Mouse (Mus musculus): ENCODE results near the gene Mrpl49. TPM values are rescaled to one million over a fixed set of nuclear protein-coding genes. Genes with fewer than 3 reads are reported as not detected.

Gene Mrpl49
- polyA plus RNA-seq, 1 experiment = 37.3 TPM

- peak; percentile 90 for TF ChIP-seq CTCF (conservative IDR thresholded peaks at IDR 0.05; ENCODE audit: insufficient read depth, insufficient read length, low read depth, low read length)
- no peak for TF ChIP-seq POLR2A (IDR thresholded peaks at IDR 0.05; ENCODE audit: low read depth, low read length)
- H3K36me3 ChIP-seq (ENCODE audit: control insufficient read depth, insufficient read depth, low read length) = no peaks in the 10 kb centered on the region; the same call in 1 of the 2 replicates
- H3K27me3 ChIP-seq (replicated peaks; ENCODE audit: control insufficient read depth, insufficient read depth, low read length) = no peaks in the 10 kb centered on the region
- peak; percentile 84 for DNase-seq
- WGBS = under 1% methylated on average over 30 of the region's 30 CpGs
- peaks cover 16% of the 10 kb centered on the region for H3K4me1 ChIP-seq (ENCODE audit: control insufficient read depth, insufficient read depth, low read length)
- H3K4me3 ChIP-seq (ENCODE audit: insufficient read depth, low read depth, low read length) = peak overlapping the region; percentile 37
- no peak overlapping the region for H3K27ac ChIP-seq (ENCODE audit: insufficient read depth, low read depth, low read length)
These were observed 9.6 kb upstream of the Mrpl49 start for GRCm38 (mm10) chr19:6067011-6067723.

DNA sequence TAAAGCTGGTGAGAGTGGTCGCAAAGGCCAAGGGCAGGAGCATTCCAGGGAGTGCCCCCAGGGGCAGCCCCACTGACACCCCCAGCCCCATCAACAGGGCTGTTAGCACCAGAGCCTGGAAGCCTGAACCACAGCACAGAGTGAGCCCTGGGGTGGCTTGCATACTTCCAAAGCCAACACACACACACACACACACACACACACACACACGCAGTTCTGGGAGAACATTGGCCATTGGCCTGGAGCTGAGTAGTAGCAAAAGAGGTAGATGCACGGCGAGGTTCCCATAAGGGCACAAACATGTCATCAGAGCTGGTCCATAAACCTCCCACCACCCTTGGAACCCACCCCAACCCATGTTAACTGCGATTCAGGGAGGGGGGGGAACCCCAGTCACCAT is 9.0 kb upstream of the Mrpl49 start:
- no peaks in the 10 kb centered on the region; the same call in 1 of the 2 replicates for H3K36me3 ChIP-seq (ENCODE audit: control insufficient read depth, insufficient read depth, low read length)
- peaks cover 18% of the 10 kb centered on the region for H3K4me1 ChIP-seq (ENCODE audit: control insufficient read depth, insufficient read depth, low read length)
- WGBS = 38% methylated on average over 5 of the region's 5 CpGs
- no peak for DNase-seq
- no peaks in the 10 kb centered on the region for H3K27me3 ChIP-seq (replicated peaks; ENCODE audit: control insufficient read depth, insufficient read depth, low read length)
- TF ChIP-seq POLR2A (IDR thresholded peaks at IDR 0.05; ENCODE audit: low read depth, low read length) (no peak), CTCF (conservative IDR thresholded peaks at IDR 0.05; ENCODE audit: insufficient read depth, insufficient read length, low read depth, low read length) (no peak)
- H3K4me3 ChIP-seq (ENCODE audit: insufficient read depth, low read depth, low read length) = 0 out of 2 replicates have a peak overlapping the region, but pooled peaks have one; percentile 37
- H3K27ac ChIP-seq (ENCODE audit: insufficient read depth, low read depth, low read length) = no peak overlapping the region

- no peak overlapping the region for H3K27ac ChIP-seq (ENCODE audit: insufficient read depth, low read depth, low read length)
These were observed 5.5 kb upstream of the Mrpl49 start for GRCm38 (mm10) chr19:6063081-6063480.

DNA sequence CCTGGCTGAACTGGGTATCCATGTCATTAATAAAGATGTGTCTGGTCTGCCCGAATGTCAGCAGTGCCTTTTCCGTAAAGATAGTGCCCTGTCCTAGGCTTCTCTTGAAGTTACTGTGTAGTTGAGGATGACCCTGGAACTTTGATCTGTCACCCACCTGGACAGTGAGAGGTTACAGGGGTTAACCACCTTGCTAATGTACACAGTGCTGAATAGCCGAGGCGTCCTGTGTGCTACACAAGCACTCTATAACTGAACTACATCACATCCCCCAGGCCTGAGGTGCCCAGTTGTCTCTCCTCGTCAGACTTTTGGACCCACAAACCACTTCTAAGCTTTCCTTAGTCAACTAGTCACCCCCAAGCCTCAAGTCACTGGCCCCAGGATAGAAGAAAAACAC is 4.8 kb upstream of the Mrpl49 start:
- Histone ChIP-seq H3K4me3 (ENCODE audit: insufficient read depth, low read depth, low read length) (peak overlapping the region; percentile 92), H3K4me1 (ENCODE audit: control insufficient read depth, insufficient read depth, low read length) (peaks cover 22% of the 10 kb centered on the region), H3K36me3 (ENCODE audit: control insufficient read depth, insufficient read depth, low read length) (no peaks in the 10 kb centered on the region), H3K27ac (ENCODE audit: insufficient read depth, low read depth, low read length) (no peak overlapping the region), H3K27me3 (replicated peaks; ENCODE audit: control insufficient read depth, insufficient read depth, low read length) (no peaks in the 10 kb centered on the region)
- no peak for TF ChIP-seq POLR2A (IDR thresholded peaks at IDR 0.05; ENCODE audit: low read depth, low read length)
- 34% methylated on average over 5 of the region's 5 CpGs for WGBS
- no peak for DNase-seq

More at GRCm38 (mm10) chr19:6063081-6063480, 5.5 kb upstream of the Mrpl49 start:
- H3K4me3 ChIP-seq (ENCODE audit: insufficient read depth, low read depth, low read length) = no peak overlapping the region
- no peaks in the 10 kb centered on the region for H3K36me3 ChIP-seq (ENCODE audit: control insufficient read depth, insufficient read depth, low read length)
- no peak for TF ChIP-seq CTCF (conservative IDR thresholded peaks at IDR 0.05; ENCODE audit: insufficient read depth, insufficient read length, low read depth, low read length)
- no peak for TF ChIP-seq POLR2A (IDR thresholded peaks at IDR 0.05; ENCODE audit: low read depth, low read length)
- DNase-seq = no peak
- WGBS = 85% methylated on average over 6 of the region's 6 CpGs
- H3K27me3 ChIP-seq (replicated peaks; ENCODE audit: control insufficient read depth, insufficient read depth, low read length) = no peaks in the 10 kb centered on the region
- peaks cover 22% of the 10 kb centered on the region for H3K4me1 ChIP-seq (ENCODE audit: control insufficient read depth, insufficient read depth, low read length)

DNA sequence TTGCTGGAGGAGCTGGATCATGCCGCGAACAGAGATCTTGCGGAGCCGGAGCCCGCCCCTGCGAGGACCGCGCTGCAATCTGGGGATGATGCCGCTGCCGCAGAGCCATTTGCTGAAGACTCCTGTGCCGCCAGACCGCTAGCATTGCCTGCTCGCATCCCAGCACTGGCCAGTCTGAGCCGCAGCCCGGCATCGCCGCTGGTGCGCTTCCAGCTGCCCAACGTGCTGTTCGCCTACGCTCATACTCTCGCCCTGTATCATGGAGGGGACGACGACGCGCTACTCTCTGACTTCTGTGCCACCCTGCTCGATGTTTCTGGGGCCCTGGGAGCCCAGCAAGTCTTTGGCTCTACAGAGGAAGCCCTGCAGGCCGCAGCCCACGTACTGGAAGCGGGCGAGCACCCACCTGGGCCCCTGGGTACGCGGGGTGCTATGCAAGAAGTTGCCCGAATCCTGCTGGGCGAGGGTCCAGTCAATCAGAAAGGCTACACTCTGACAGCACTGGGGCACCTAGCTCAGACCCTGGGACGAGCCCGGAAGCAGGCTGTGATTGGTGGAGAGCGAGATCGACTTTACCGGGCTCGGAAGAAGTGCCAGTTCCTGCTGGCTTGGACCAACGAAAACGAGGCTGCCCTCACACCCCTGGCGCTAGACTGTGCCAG is 4.2 kb upstream of the Mrpl49 start:
- Histone ChIP-seq H3K27me3 (replicated peaks; ENCODE audit: control insufficient read depth, insufficient read depth, low read length) (no peaks in the 10 kb centered on the region), H3K36me3 (ENCODE audit: control insufficient read depth, insufficient read depth, low read length) (no peaks in the 10 kb centered on the region), H3K4me1 (ENCODE audit: control insufficient read depth, insufficient read depth, low read length) (peaks cover 16% of the 10 kb centered on the region), H3K27ac (ENCODE audit: insufficient read depth, low read depth, low read length) (peak overlapping the region; percentile 67), H3K4me3 (ENCODE audit: insufficient read depth, low read depth, low read length) (peak overlapping the region; percentile 92)
- DNase-seq = peak; percentile 57
- TF ChIP-seq CTCF (conservative IDR thresholded peaks at IDR 0.05; ENCODE audit: insufficient read depth, insufficient read length, low read depth, low read length) = no peak
- no peak for TF ChIP-seq POLR2A (IDR thresholded peaks at IDR 0.05; ENCODE audit: low read depth, low read length)
- WGBS = under 1% methylated on average over 44 of the region's 44 CpGs

GRCm38 (mm10) chr19:6061021-6061533 is 3.5 kb upstream of the Mrpl49 start, which contains the start of gene Znhit2:
Gene Znhit2, plus strand, starts transcription at chr19:6061192.
- Histone ChIP-seq H3K4me1 (ENCODE audit: control insufficient read depth, insufficient read depth, low read length) (peaks cover 14% of the 10 kb centered on the region), H3K27ac (ENCODE audit: insufficient read depth, low read depth, low read length) (peak within 1 kb of the TSS; percentile 67), H3K36me3 (ENCODE audit: control insufficient read depth, insufficient read depth, low read length) (no peaks in the 10 kb centered on the region), H3K27me3 (replicated peaks; ENCODE audit: control insufficient read depth, insufficient read depth, low read length) (no peaks in the 10 kb centered on the region), H3K4me3 (ENCODE audit: insufficient read depth, low read depth, low read length) (peak within 1 kb of the TSS; percentile 92)
- DNase-seq = peak; percentile 98
- TF ChIP-seq CTCF (conservative IDR thresholded peaks at IDR 0.05; ENCODE audit: insufficient read depth, insufficient read length, low read depth, low read length) (no peak), POLR2A (IDR thresholded peaks at IDR 0.05; ENCODE audit: low read depth, low read length) (peak; percentile 44)
- under 1% methylated on average over 58 of the region's 58 CpGs for WGBS

DNA sequence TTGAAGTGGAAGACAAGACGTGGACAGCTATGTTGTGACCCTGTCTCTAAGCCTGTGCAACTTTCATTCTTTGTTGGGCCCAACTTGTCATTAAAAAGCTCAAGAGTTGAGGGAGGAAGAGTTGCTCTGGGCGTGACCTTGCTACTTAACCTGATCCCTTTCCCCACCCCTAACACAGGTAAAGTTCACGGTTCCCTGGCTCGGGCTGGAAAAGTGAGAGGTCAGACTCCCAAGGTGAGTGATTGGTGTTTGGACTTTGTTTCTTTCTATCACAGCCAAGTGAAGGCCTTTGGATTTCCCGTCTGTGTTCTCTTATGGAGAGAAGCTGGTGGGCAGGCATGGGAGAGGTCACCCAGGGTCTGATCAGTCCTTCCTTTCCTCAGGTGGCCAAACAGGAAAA is 1.4 kb upstream of the Mrpl49 start:
- H3K36me3 ChIP-seq (ENCODE audit: control insufficient read depth, insufficient read depth, low read length) = no peaks in the 10 kb centered on the region
- peaks cover 14% of the 10 kb centered on the region for H3K4me1 ChIP-seq (ENCODE audit: control insufficient read depth, insufficient read depth, low read length)
- peak overlapping the region; percentile 13; the same call in 1 of the 2 replicates for H3K27ac ChIP-seq (ENCODE audit: insufficient read depth, low read depth, low read length)
- TF ChIP-seq POLR2A (IDR thresholded peaks at IDR 0.05; ENCODE audit: low read depth, low read length) = no peak
- no peak for TF ChIP-seq CTCF (conservative IDR thresholded peaks at IDR 0.05; ENCODE audit: insufficient read depth, insufficient read length, low read depth, low read length)
- DNase-seq = peak; percentile 60
- H3K4me3 ChIP-seq (ENCODE audit: insufficient read depth, low read depth, low read length) = peak overlapping the region; percentile 83
- 43% methylated on average over 5 of the region's 5 CpGs for WGBS
- no peaks in the 10 kb centered on the region for H3K27me3 ChIP-seq (replicated peaks; ENCODE audit: control insufficient read depth, insufficient read depth, low read length)

Data from kidney, adult 2 months (tissue).